11 mouse cellular contexts compared by ENCODE assay signal in genomic region chr10:14978093-14978755, GRCm38 (mm10).
DNase-seq lines count a peak whose midpoint lies in the region; ATAC-seq and TF ChIP-seq lines count a peak whose summit lies in the region.
"Had no signal": no experiment of that assay in that cellular context is flagged by ENCODE, and none has a peak within 500 bp of the region (broad histone marks: within the 10 kb centered on the region; RNA-seq: fewer than 3 reads in every experiment).

No protein-coding gene starts in this region.

- no peaks in the 10 kb centered on the region for H3K9me3 ChIP-seq in midbrain, postnatal 0 days (ENCODE audit: low read length)
- H3K9me3 ChIP-seq in midbrain, embryonic 15.5 days, result no peaks in the 10 kb centered on the region
- H3K9me3 ChIP-seq in forebrain, embryonic 13.5 days (replicated peaks), result no peaks in the 10 kb centered on the region
- H3K9me3 ChIP-seq: neural tube, embryonic 15.5 days had no signal

- TF ChIP-seq POLR2A in kidney, adult 2 months (IDR thresholded peaks at IDR 0.05; ENCODE audit: low read depth, low read length), result no peak

- no peak overlapping the region for H3K4me2 ChIP-seq in midbrain, postnatal 0 days (ENCODE audit: low read depth, low read length, poor library complexity, severe bottlenecking)
- no peak overlapping the region for H3K4me2 ChIP-seq in midbrain, embryonic 15.5 days
- H3K4me2 ChIP-seq in forebrain, embryonic 13.5 days, result no peak overlapping the region
- H3K4me2 ChIP-seq: neural tube, embryonic 15.5 days had no signal

- H3K27me3 ChIP-seq in kidney, adult 2 months (replicated peaks; ENCODE audit: control insufficient read depth, insufficient read depth, low read length), result no peaks in the 10 kb centered on the region
- no peaks in the 10 kb centered on the region for H3K27me3 ChIP-seq in midbrain, postnatal 0 days (ENCODE audit: insufficient read depth, low read length)
- no peaks in the 10 kb centered on the region for H3K27me3 ChIP-seq in midbrain, embryonic 15.5 days (replicated peaks)
- H3K27me3 ChIP-seq in forebrain, embryonic 13.5 days, result no peaks in the 10 kb centered on the region
- H3K27me3 ChIP-seq: neural tube, embryonic 15.5 days had no signal

- DNase-seq in kidney, adult 2 months, result peak; percentile 3
- no peak for DNase-seq in kidney, adult 18-20 months
- peak; percentile 15 for DNase-seq in midbrain, postnatal 0 days (ENCODE audit: low spot score)
- peak; percentile 53 to 58 for DNase-seq in heart, postnatal 10 days
- DNase-seq in layer of hippocampus, postnatal 10 days (ENCODE audit: low spot score in 2 of 2), result no peak
- no peak for DNase-seq in thymus, postnatal 25 days
- DNase-seq: spleen, adult 18-20 months had no signal

- no peak for ATAC-seq in midbrain, postnatal 0 days (ENCODE audit: low FRiP score)
- ATAC-seq in midbrain, embryonic 15.5 days (replicated peaks), result no peak
- ATAC-seq in forebrain, embryonic 13.5 days, result no peak
- ATAC-seq: hindbrain, embryonic 16.5 days had no signal

- no peak overlapping the region for H3K4me3 ChIP-seq in kidney, adult 2 months (ENCODE audit: insufficient read depth, low read depth, low read length)
- H3K4me3 ChIP-seq in midbrain, postnatal 0 days (ENCODE audit: low read depth, low read length), result no peak overlapping the region
- H3K4me3 ChIP-seq in midbrain, embryonic 15.5 days, result no peak overlapping the region
- no peak overlapping the region for H3K4me3 ChIP-seq in forebrain, embryonic 13.5 days
- H3K4me3 ChIP-seq: neural tube, embryonic 15.5 days had no signal

- H3K27ac ChIP-seq in kidney, adult 2 months (ENCODE audit: insufficient read depth, low read depth, low read length), result no peak overlapping the region
- no peak overlapping the region for H3K27ac ChIP-seq in midbrain, postnatal 0 days (ENCODE audit: low read depth, low read length)
- H3K27ac ChIP-seq in midbrain, embryonic 15.5 days, result no peak overlapping the region
- no peak overlapping the region for H3K27ac ChIP-seq in forebrain, embryonic 13.5 days
- H3K27ac ChIP-seq: neural tube, embryonic 15.5 days had no signal

- no peak for TF ChIP-seq CTCF in kidney, adult 2 months (conservative IDR thresholded peaks at IDR 0.05; ENCODE audit: insufficient read depth, insufficient read length, low read depth, low read length)
- TF ChIP-seq CTCF in midbrain, postnatal 0 days (IDR thresholded peaks at IDR 0.05), result no peak

- H3K36me3 ChIP-seq in kidney, adult 2 months (ENCODE audit: control insufficient read depth, insufficient read depth, low read length), result no peaks in the 10 kb centered on the region
- H3K36me3 ChIP-seq in midbrain, postnatal 0 days (ENCODE audit: insufficient read depth, low read length), result no peaks in the 10 kb centered on the region
- H3K36me3 ChIP-seq in midbrain, embryonic 15.5 days (replicated peaks), result no peaks in the 10 kb centered on the region
- H3K36me3 ChIP-seq in forebrain, embryonic 13.5 days (ENCODE audit: poor library complexity, severe bottlenecking), result no peaks in the 10 kb centered on the region
- H3K36me3 ChIP-seq: neural tube, embryonic 15.5 days had no signal

- intact Hi-C loops in heart, postnatal 10 days (cut with DNase I), result no loop called here

- H3K9ac ChIP-seq in midbrain, postnatal 0 days (replicated peaks; ENCODE audit: low read length, poor library complexity, severe bottlenecking), result no peak overlapping the region
- H3K9ac ChIP-seq in midbrain, embryonic 15.5 days, result no peak overlapping the region
- H3K9ac ChIP-seq in forebrain, embryonic 13.5 days, result no peak overlapping the region
- H3K9ac ChIP-seq: neural tube, embryonic 15.5 days had no signal

- H3K4me1 ChIP-seq in kidney, adult 2 months (ENCODE audit: control insufficient read depth, insufficient read depth, low read length), result no peaks in the 10 kb centered on the region
- no peaks in the 10 kb centered on the region for H3K4me1 ChIP-seq in midbrain, postnatal 0 days (ENCODE audit: insufficient read depth, low read length)
- H3K4me1 ChIP-seq in midbrain, embryonic 15.5 days, result no peaks in the 10 kb centered on the region
- H3K4me1 ChIP-seq in forebrain, embryonic 13.5 days, result no peaks in the 10 kb centered on the region
- H3K4me1 ChIP-seq: neural tube, embryonic 15.5 days had no signal

- 60% methylated on average over 4 of the region's 4 CpGs for WGBS in kidney, adult 2 months
- WGBS in midbrain, postnatal 0 days, result 61% methylated on average over 4 of the region's 4 CpGs
- WGBS in midbrain, embryonic 15.5 days, result 56% methylated on average over 4 of the region's 4 CpGs
- WGBS in forebrain, embryonic 13.5 days, result 60% methylated on average over 4 of the region's 4 CpGs

Comparison
In these comparisons a context has a peak if more than half of its experiments do, and no peak if none do; other contexts are left out.
1. DNase-seq: peak in kidney, adult 2 months (single experiment), midbrain, postnatal 0 days (single experiment) and heart, postnatal 10 days (2 of 2); none in kidney, adult 18-20 months (single experiment), layer of hippocampus, postnatal 10 days (0 of 2) and thymus, postnatal 25 days (single experiment).